19 mouse cellular contexts compared by ENCODE assay signal in the genomic region with DNA sequence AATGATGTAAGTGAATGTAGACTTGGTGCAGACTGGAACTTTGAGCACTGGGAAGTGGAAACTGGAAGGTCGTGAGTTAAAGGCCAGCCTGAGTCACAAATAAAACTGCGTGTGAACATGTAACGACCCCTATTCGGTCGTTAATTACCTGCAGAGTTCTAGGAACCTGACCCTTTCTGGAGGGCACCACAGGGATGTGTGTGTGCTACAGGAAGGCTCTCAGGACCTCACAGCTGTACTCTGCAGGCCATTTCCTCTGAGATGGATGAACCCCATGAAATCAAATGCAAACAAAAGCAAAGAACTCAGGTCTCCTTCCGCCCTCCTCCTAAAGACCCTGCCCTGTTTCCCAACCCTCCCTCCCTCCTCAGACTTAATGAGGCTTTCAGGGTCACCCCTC.
DNase-seq lines count a peak whose midpoint lies in the region; ATAC-seq lines count a peak whose summit lies in the region.
"Had no signal": no experiment of that assay in that cellular context is flagged by ENCODE, and none has a peak within 500 bp of the region (broad histone marks: within the 10 kb centered on the region; RNA-seq: fewer than 3 reads in every experiment).

No protein-coding gene starts in this region.

- no peak for ATAC-seq in lung, embryonic 15.5 days (ENCODE audit: borderline replicate concordance, extremely low read depth, low FRiP score, low TSS enrichment)
- no peak for ATAC-seq in embryonic facial prominence, embryonic 12.5 days (ENCODE audit: insufficient number of reproducible peaks, insufficient read depth, low FRiP score, low TSS enrichment)
- ATAC-seq in limb, embryonic 15.5 days (ENCODE audit: insufficient number of reproducible peaks, low FRiP score, low TSS enrichment, low read depth) = no peak
- ATAC-seq: hindbrain, embryonic 16.5 days; intestine, postnatal 0 days; midbrain, embryonic 13.5 days had no signal

- H3K4me2 ChIP-seq in lung, embryonic 15.5 days = no peak overlapping the region
- no peak overlapping the region for H3K4me2 ChIP-seq in embryonic facial prominence, embryonic 12.5 days (replicated peaks)
- no peak overlapping the region for H3K4me2 ChIP-seq in limb, embryonic 15.5 days
- H3K4me2 ChIP-seq: forebrain, embryonic 12.5 days; heart, embryonic 12.5 days; liver, embryonic 13.5 days; midbrain, embryonic 13.5 days had no signal

- H3K27ac ChIP-seq in lung, embryonic 15.5 days = peak overlapping the region; percentile 49; the same call in 1 of the 2 replicates
- H3K27ac ChIP-seq in embryonic facial prominence, embryonic 12.5 days = peak overlapping the region; percentile 71; the same call in 1 of the 2 replicates
- peak overlapping the region; percentile 59; the same call in 1 of the 2 replicates for H3K27ac ChIP-seq in limb, embryonic 15.5 days
- H3K27ac ChIP-seq: forebrain, embryonic 12.5 days; liver, embryonic 13.5 days; midbrain, embryonic 13.5 days had no signal

- no peak for DNase-seq in lung, postnatal 10 days
- peak; percentile 52 for DNase-seq in ZHBTc4 (ENCODE audit: low read depth, low spot score)
- no peak for DNase-seq in left cerebral cortex, adult 8-10 months (ENCODE audit: low spot score in 2 of 2)
- no peak for DNase-seq in cerebellum, adult 18-20 months
- DNase-seq: adrenal gland, adult 8-10 months; cerebellum, adult 11-12 months; heart, postnatal 4 days; kidney, postnatal 14 days; liver, embryonic 13.5 days; spleen, adult 18-20 months; thymus, adult 2 months had no signal

- 57% methylated on average over 6 of the region's 6 CpGs for WGBS in lung, embryonic 15.5 days
- 24% methylated on average over 6 of the region's 6 CpGs for WGBS in embryonic facial prominence, embryonic 12.5 days
- WGBS in limb, embryonic 15.5 days = 44% methylated on average over 6 of the region's 6 CpGs

- no peaks in the 10 kb centered on the region for H3K27me3 ChIP-seq in lung, embryonic 15.5 days
- no peaks in the 10 kb centered on the region for H3K27me3 ChIP-seq in embryonic facial prominence, embryonic 12.5 days
- H3K27me3 ChIP-seq in limb, embryonic 15.5 days = no peaks in the 10 kb centered on the region
- H3K27me3 ChIP-seq: forebrain, embryonic 12.5 days; heart, embryonic 12.5 days; liver, embryonic 13.5 days; midbrain, embryonic 13.5 days had no signal

- no peaks in the 10 kb centered on the region for H3K9me3 ChIP-seq in lung, embryonic 15.5 days
- no peaks in the 10 kb centered on the region for H3K9me3 ChIP-seq in embryonic facial prominence, embryonic 12.5 days
- no peaks in the 10 kb centered on the region for H3K9me3 ChIP-seq in limb, embryonic 15.5 days
- H3K9me3 ChIP-seq: forebrain, embryonic 12.5 days; heart, embryonic 12.5 days; liver, embryonic 13.5 days; midbrain, embryonic 13.5 days had no signal

- H3K4me1 ChIP-seq in lung, embryonic 15.5 days = peaks cover 35% of the 10 kb centered on the region
- H3K4me1 ChIP-seq in embryonic facial prominence, embryonic 12.5 days = peaks cover 79% of the 10 kb centered on the region
- peaks cover 72% of the 10 kb centered on the region for H3K4me1 ChIP-seq in limb, embryonic 15.5 days
- H3K4me1 ChIP-seq: liver, embryonic 13.5 days had no signal

- H3K9ac ChIP-seq in lung, embryonic 15.5 days = no peak overlapping the region
- no peak overlapping the region for H3K9ac ChIP-seq in embryonic facial prominence, embryonic 12.5 days
- H3K9ac ChIP-seq in limb, embryonic 15.5 days = no peak overlapping the region
- H3K9ac ChIP-seq: forebrain, embryonic 12.5 days; heart, embryonic 12.5 days; liver, embryonic 13.5 days; midbrain, embryonic 13.5 days had no signal

- no peak overlapping the region for H3K4me3 ChIP-seq in lung, embryonic 15.5 days
- H3K4me3 ChIP-seq in embryonic facial prominence, embryonic 12.5 days = no peak overlapping the region
- H3K4me3 ChIP-seq in limb, embryonic 15.5 days = no peak overlapping the region
- H3K4me3 ChIP-seq: forebrain, embryonic 12.5 days; heart, embryonic 12.5 days; liver, embryonic 13.5 days; midbrain, embryonic 13.5 days had no signal

- no peaks in the 10 kb centered on the region for H3K36me3 ChIP-seq in lung, embryonic 15.5 days
- no peaks in the 10 kb centered on the region for H3K36me3 ChIP-seq in embryonic facial prominence, embryonic 12.5 days
- no peaks in the 10 kb centered on the region for H3K36me3 ChIP-seq in limb, embryonic 15.5 days
- H3K36me3 ChIP-seq: forebrain, embryonic 12.5 days; heart, embryonic 12.5 days; liver, embryonic 13.5 days; midbrain, embryonic 13.5 days had no signal
